Mouse (Mus musculus) MEL (cell line): ENCODE measurements around the gene Lrsam1. TPM values are rescaled to one million over a fixed set of nuclear protein-coding genes. Genes with fewer than 3 reads are reported as not detected.

ENCODE experiments used
- DNase-seq: peaks from one replicate; pipeline ENCODE4 v3.0.0; 2011; ENCODE audit warnings: low read depth, low spot score
- H3K27ac ChIP-seq: 2 replicates; pipeline ENCODE4 v1.5.1; 2012; ENCODE audit warnings: low read depth, mild to moderate bottlenecking, control low read depth, low read length, moderate library complexity; ENCODE audit not compliant: control insufficient read depth
- H3K27me3 ChIP-seq, 2 experiments: fragments of 150-350 bp in 1 of 2; sonication (generic) in 1 of 2; 2 replicates each; pipeline ENCODE4 v1.6.1; 2012; ENCODE audit warnings: low read length in 2 of 2, mild to moderate bottlenecking in 2 of 2, improper control_type of control experiment in 1 of 2, moderate library complexity in 1 of 2; ENCODE audit not compliant: insufficient read depth in 2 of 2, control insufficient read depth in 1 of 2
- H3K36me3 ChIP-seq, 2 experiments: 2 replicates each; pipeline ENCODE4 v1.6.1; 2012 to 2014; ENCODE audit warnings: low read length in 2 of 2, improper control_type of control experiment in 1 of 2, inconsistent platforms in 1 of 2, mild to moderate bottlenecking in 1 of 2; ENCODE audit not compliant: insufficient read depth in 2 of 2, control insufficient read depth in 1 of 2
- H3K4me1 ChIP-seq, 2 experiments: fragments of 150-350 bp in 1 of 2; sonication (generic) in 1 of 2; 2 replicates each; pipeline ENCODE4 v1.6.1; 2012; ENCODE audit warnings: low read length in 2 of 2, improper control_type of control experiment in 1 of 2, mild to moderate bottlenecking in 1 of 2; ENCODE audit not compliant: insufficient read depth in 2 of 2, control insufficient read depth in 1 of 2
- H3K4me3 ChIP-seq, 2 experiments: fragments of 150-350 bp in 1 of 2; sonication (generic) in 1 of 2; 2 replicates each; pipeline ENCODE4 v1.5.1; 2012; ENCODE audit warnings: low read depth in 2 of 2, low read length in 2 of 2, mild to moderate bottlenecking in 2 of 2, moderate library complexity in 2 of 2, control low read depth in 1 of 2, improper control_type of control experiment in 1 of 2; ENCODE audit not compliant: control insufficient read depth in 1 of 2, insufficient read depth in 1 of 2
- H3K79me2 ChIP-seq: 2 replicates; pipeline ENCODE4 v1.6.1; 2012; ENCODE audit warnings: mild to moderate bottlenecking, low read length, moderate library complexity; ENCODE audit not compliant: control insufficient read depth, poor library complexity, insufficient read depth
- H3K9ac ChIP-seq: 2 replicates; pipeline ENCODE4 v1.6.1; 2012; ENCODE audit warnings: low read depth, mild to moderate bottlenecking, control low read depth, low read length, moderate library complexity; ENCODE audit not compliant: control insufficient read depth, poor library complexity, severe bottlenecking
- H3K9me3 ChIP-seq: fragments of 150-350 bp; sonication (generic); replicated peaks from 2 replicates; pipeline ENCODE4 v1.6.1; 2012; ENCODE audit warnings: mild to moderate bottlenecking, low read length, improper control_type of control experiment, moderate library complexity; ENCODE audit not compliant: insufficient read depth
- CTCF ChIP-seq, 3 experiments: IDR thresholded peaks in 2 of 3; conservative IDR thresholded peaks in 1 of 3; 2 replicates each; pipeline ENCODE4 v1.5.1; 2011 to 2012; ENCODE audit warnings: low read length in 3 of 3, low read depth in 2 of 3, mild to moderate bottlenecking in 2 of 3, improper control_type of control experiment in 1 of 3, inconsistent platforms in 1 of 3, mixed read lengths in 1 of 3, moderate library complexity in 1 of 3; ENCODE audit not compliant: control insufficient read depth in 1 of 3, insufficient read depth in 1 of 3, poor library complexity in 1 of 3, severe bottlenecking in 1 of 3
- E2F4 ChIP-seq: IDR thresholded peaks from 2 replicates; pipeline ENCODE4 v1.6.1; 2011; ENCODE audit warnings: low read depth, low read length, improper control_type of control experiment, borderline replicate concordance
- ELF1 ChIP-seq: IDR thresholded peaks from 2 replicates; pipeline ENCODE4 v1.6.1; 2014; ENCODE audit warnings: low read depth, mild to moderate bottlenecking, inconsistent platforms, low read length, improper control_type of control experiment, moderate library complexity
- ETS1 ChIP-seq: IDR thresholded peaks from 2 replicates; pipeline ENCODE4 v1.6.1; 2012; ENCODE audit warnings: low read depth, mild to moderate bottlenecking, inconsistent platforms, low read length, improper control_type of control experiment, moderate library complexity
- JUND ChIP-seq: IDR thresholded peaks from 2 replicates; pipeline ENCODE4 v1.6.1; 2011; ENCODE audit warnings: low read depth, mild to moderate bottlenecking, improper control_type of control experiment, low read length
- KAT2A ChIP-seq: conservative IDR thresholded peaks from 2 replicates; pipeline ENCODE4 v1.6.1; 2012; ENCODE audit warnings: low read depth, low read length, improper control_type of control experiment, inconsistent platforms
- MAFK ChIP-seq: IDR thresholded peaks from 2 replicates; pipeline ENCODE4 v1.6.1; 2011; ENCODE audit warnings: low read depth, mild to moderate bottlenecking, low read length, improper control_type of control experiment, borderline replicate concordance
- MAX ChIP-seq: IDR thresholded peaks from 2 replicates; pipeline ENCODE4 v1.6.1; 2011; ENCODE audit warnings: low read length, improper control_type of control experiment
- MEF2A ChIP-seq: IDR thresholded peaks from 2 replicates; pipeline ENCODE4 v1.6.1; 2014; ENCODE audit warnings: low read depth, mild to moderate bottlenecking, inconsistent platforms, low read length, improper control_type of control experiment; ENCODE audit not compliant: poor library complexity, insufficient replicate concordance, severe bottlenecking; ENCODE audit errors: extremely low read depth
- MXI1 ChIP-seq: IDR thresholded peaks from 2 replicates; pipeline ENCODE4 v1.6.1; 2011; ENCODE audit warnings: mild to moderate bottlenecking, low read depth, low read length, improper control_type of control experiment
- RAD21 ChIP-seq: IDR thresholded peaks from 2 replicates; pipeline ENCODE4 v1.6.1; 2011; ENCODE audit warnings: mild to moderate bottlenecking, low read depth, low read length, improper control_type of control experiment
- SMC3 ChIP-seq: IDR thresholded peaks from 2 replicates; pipeline ENCODE4 v1.6.1; 2011; ENCODE audit warnings: low read depth, low read length, improper control_type of control experiment
- TAL1 ChIP-seq: IDR thresholded peaks from 2 replicates; pipeline ENCODE4 v1.6.1; 2012; ENCODE audit warnings: mild to moderate bottlenecking, inconsistent platforms, low read length, moderate library complexity, mixed read lengths
- TBP ChIP-seq: IDR thresholded peaks from 2 replicates; pipeline ENCODE4 v1.8.0; 2011; ENCODE audit warnings: low read depth, low read length, improper control_type of control experiment
- UBTF ChIP-seq: IDR thresholded peaks from 2 replicates; pipeline ENCODE4 v1.6.1; 2012; ENCODE audit warnings: low read depth, mild to moderate bottlenecking, inconsistent platforms, low read length, improper control_type of control experiment, moderate library complexity, borderline replicate concordance; ENCODE audit not compliant: insufficient read depth
- ZKSCAN1 ChIP-seq: IDR thresholded peaks from 2 replicates; pipeline ENCODE4 v1.6.1; 2012; ENCODE audit warnings: low read depth, mild to moderate bottlenecking, inconsistent platforms, low read length, improper control_type of control experiment, moderate library complexity
- ZNF384 ChIP-seq: IDR thresholded peaks from 2 replicates; pipeline ENCODE4 v1.6.1; 2012; ENCODE audit warnings: low read depth, mild to moderate bottlenecking, inconsistent platforms, low read length, improper control_type of control experiment
- polyA plus RNA-seq, 2 experiments: library from polyadenylated mRNA; stranded (reverse) in 1 of 2; unstranded in 1 of 2; fragments of >175 nt in 1 of 2; fragments of >200 nt in 1 of 2; gene quantifications; 2 replicates each; pipeline versions ENCODE4 v1.2.1 to v1.2.4; 2012; ENCODE audit warnings: low replicate concordance in 2 of 2, low read depth in 1 of 2; ENCODE audit not compliant: insufficient read length in 2 of 2, insufficient read depth in 1 of 2, missing spikeins in 1 of 2
- total RNA-seq: library from RNA; depleted of rRNA; stranded (reverse); fragments of 300-350 nt; gene quantifications from 2 replicates; pipeline ENCODE4 v1.2.3, GENCODE M21; 2012

Lrsam1 gene
- total and polyA plus RNA-seq, 3 experiments: 14.2 to 17.9 TPM; not detected in 1

- H3K4me1 ChIP-seq: no peaks in the 10 kb centered on the region
- no peak for DNase-seq
- H3K27me3 ChIP-seq: 0 out of 4 replicates have a peak, but pooled peaks cover 0 to 2% of the 10 kb centered on the region in 2 experiments
- no peak overlapping the region for H3K4me3 ChIP-seq
- TF ChIP-seq KAT2A (no peak), E2F4 (no peak), MEF2A (no peak), MAFK (no peak), SMC3 (no peak), TBP (0 out of 2 replicates have a peak, but pooled peaks have one; percentile 22), ELF1 (no peak), ETS1 (no peak), MXI1 (no peak)
- no peak overlapping the region for H3K27ac ChIP-seq
- no peak overlapping the region for H3K9ac ChIP-seq
- no peaks in the 10 kb centered on the region; the same call in 1 of the 2 replicates for H3K79me2 ChIP-seq
- H3K9me3 ChIP-seq: no peaks in the 10 kb centered on the region
- H3K36me3 ChIP-seq: no peaks in the 10 kb centered on the region
Observed at GRCm38 (mm10) chr2:32999752-33000151, 38.3 kb upstream of the Lrsam1 start.

GRCm38 (mm10) chr2:32997792-32998191 is 36.4 kb upstream of the Lrsam1 start:
- Histone ChIP-seq H3K9me3 (no peaks in the 10 kb centered on the region), H3K4me1 (no peaks in the 10 kb centered on the region), H3K79me2 (no peaks in the 10 kb centered on the region; the same call in 1 of the 2 replicates), H3K27ac (no peak overlapping the region), H3K36me3 (no peaks in the 10 kb centered on the region), H3K9ac (no peak overlapping the region), H3K27me3 (0 out of 4 replicates have a peak, but pooled peaks cover 0 to 2% of the 10 kb centered on the region in 2 experiments), H3K4me3 (no peak overlapping the region)
- DNase-seq: no peak
- no peak for TF ChIP-seq ZNF384
- TF ChIP-seq E2F4: no peak
- no peak for TF ChIP-seq MEF2A
- no peak for TF ChIP-seq MAX
- no peak for TF ChIP-seq ZKSCAN1
- TF ChIP-seq RAD21: no peak
- no peak for TF ChIP-seq JUND
- TF ChIP-seq CTCF (IDR thresholded peaks at IDR 0.05 in 2 of 3, conservative IDR thresholded peaks at IDR 0.05 in 1 of 3; ENCODE audit: control insufficient read depth in 1 of 3, insufficient read depth in 1 of 3, low read depth in 2 of 3, low read length in 3 of 3, poor library complexity in 1 of 3, severe bottlenecking in 1 of 3): no peak
- no peak for TF ChIP-seq TAL1
- no peak for TF ChIP-seq UBTF
